Mouse (Mus musculus): ENCODE results near the gene Necap2. TPM values are rescaled to one million over a fixed set of nuclear protein-coding genes. Genes with fewer than 3 reads are reported as not detected.

The Necap2 gene
- total RNA-seq, 4 experiments from 2014 or later = 55.4 to 82.5 (median 71.9) TPM

DNA sequence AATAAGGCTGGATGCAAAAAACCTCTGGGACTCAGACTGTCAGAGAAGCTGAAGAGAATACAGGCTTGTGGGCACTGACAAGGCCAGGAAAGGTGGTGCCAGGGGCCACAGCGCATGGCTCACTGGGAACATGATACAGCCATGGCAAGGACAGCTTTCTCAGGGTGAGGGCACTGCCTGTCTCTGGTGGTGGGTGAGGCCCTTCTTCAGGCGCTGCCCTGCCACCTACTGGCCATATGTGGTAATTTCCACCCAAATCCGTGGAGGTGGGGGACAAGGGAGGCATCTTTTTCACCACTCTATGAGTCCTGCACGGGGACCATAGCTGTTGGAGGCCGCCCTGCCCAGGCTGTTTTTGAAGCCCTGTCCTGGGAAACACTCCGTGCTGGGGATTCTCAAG, 46.4 kb downstream of the Necap2 start:
- DNase-seq = peak; percentile 77

DNA sequence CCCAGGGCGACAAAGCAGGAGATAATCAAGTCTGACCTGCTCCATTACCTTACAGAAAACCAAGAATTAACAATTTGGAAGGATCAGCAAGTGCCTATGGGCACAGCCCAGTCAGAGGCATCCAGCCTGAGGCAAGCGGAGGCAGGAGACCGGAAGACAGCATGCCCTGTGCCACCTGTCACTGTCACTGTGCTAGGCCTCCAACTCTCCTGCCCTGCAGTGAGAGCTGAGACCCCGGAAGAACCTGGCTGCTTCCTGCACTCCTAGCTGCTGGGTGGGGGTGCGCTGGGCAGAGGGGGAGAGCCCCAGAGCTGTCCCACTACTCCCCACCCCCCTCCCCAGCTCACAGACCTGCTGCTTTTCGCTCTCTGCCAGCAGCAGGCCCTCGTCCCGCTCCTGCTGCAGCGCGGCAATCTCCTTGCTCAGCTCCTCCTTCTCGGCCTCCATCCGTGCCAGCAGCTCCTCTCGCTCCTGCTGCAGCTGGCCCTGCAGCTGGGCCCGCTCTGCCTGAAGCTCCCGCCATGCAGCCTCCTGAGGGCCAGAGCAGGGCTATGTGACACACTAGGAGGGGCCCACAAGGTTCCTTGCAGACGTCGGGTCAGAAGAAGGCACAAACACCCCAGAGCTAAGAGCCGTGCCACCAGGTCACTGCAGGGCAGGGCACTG, 47.5 kb downstream of the Necap2 start:
- no peak for DNase-seq

- DNase-seq = no peak
Measured at GRCm38 (mm10) chr4:141024992-141025391, 53.2 kb downstream of the Necap2 start.

- no peak for DNase-seq
Measured at GRCm38 (mm10) chr4:141024052-141024451, 54.1 kb downstream of the Necap2 start.

- DNase-seq = no peak
Measured at GRCm38 (mm10) chr4:141021614-141021929, 56.6 kb downstream of the Necap2 start.

DNA sequence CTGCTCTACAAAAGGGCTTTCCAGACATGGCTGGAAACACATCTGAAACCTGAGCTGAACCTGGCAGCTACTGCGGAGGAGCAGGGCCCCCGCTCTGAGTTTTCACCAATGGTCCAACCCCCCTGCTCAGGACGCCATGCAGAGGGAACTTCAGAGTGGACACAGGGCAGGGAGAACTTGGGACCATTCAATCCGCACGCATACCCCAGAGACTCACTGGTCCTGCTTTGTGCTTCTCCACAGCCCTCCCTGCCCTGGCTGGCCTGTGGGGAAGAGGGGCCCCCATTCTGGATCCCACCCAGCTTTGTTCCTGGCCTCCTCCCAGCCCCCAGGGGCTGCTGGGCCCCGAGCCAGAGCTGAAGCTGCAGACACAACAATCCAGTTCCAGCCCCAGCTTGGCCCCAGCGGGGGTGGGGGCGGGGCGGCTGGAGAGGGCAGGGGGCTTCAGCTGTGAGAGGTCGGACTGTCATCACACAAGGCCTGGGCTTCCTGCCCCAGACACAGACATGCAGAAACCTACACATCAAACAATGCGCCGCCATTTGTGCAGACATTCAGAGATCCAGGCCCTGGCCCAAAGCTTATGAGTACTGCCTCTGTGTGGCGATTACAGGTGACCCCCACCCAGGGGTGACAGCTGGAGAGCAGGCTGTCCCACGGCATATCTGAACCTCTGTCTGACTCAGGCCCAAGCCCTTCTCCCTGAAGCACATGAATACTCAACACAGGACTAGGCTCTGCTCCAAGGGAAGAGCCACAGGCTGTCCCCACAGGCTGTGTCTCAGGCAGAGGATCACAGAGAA, 57.1 kb downstream of the Necap2 start:
- no peak for DNase-seq

GRCm38 (mm10) chr4:141020220-141020619, 57.9 kb downstream of the Necap2 start:
- DNase-seq = no peak

DNA sequence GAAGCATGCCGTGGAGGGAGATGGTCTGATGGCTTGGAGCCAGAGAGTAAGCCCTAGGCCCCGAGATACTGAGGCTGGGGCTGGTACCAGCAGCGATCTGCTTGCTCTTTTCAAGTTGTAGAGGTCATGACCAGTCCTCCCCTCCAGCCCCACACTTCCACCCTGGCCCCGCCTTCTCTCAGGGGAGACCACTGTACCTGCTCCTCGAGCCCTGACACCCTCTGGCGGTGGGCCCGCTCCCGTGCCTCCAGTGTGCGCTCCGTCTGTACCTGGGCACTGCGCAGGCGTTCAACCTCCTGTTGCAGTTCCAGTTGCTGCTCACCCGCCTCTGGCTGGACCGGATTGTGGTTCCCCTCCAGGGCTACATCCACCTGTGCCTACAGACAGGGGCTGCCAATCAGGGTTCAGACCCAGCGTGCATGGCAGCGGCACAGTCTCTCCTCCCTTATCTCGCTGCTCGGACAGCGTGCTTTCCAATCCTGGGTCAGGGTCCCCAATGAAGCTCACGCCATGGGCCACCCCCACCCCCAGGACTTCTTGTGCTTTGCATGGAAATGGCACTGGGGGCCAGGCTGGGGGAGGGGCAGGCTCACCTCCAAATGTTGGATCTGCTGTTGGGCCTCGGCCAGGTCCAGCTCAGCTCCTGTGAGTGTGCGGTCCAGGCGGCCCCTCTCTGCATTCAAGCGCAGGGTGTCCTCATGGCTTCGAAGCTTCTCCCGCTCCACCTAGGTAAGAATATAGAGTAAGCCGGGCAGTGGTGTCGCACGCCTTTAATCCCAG, 60.3 kb downstream of the Necap2 start:
- DNase-seq = no peak

Other genes with a start within 250 kb of the Necap2 start
- gene Padi1, start 232.6 kb downstream of the Necap2 start, total RNA-seq (2022) = not detected
- 1 to 10 TPM; 2.4 to 3.1 (median 2.8) TPM for gene Padi2, start 172.0 kb downstream of the Necap2 start, total RNA-seq (2022)
- gene Sdhb, start 117.2 kb downstream of the Necap2 start, total RNA-seq (2022) = 100 to 1,000 TPM; 248 to 401 (median 344) TPM
- 10 to 100 TPM; 40.4 to 56.6 (median 46.2) TPM for gene Atp13a2, start 91.5 kb downstream of the Necap2 start, total RNA-seq (2022)
- gene Mfap2, start 67.9 kb downstream of the Necap2 start, total RNA-seq (2022) = 10 to 100 TPM in 2 of 4 experiments, 1 to 10 TPM in 2; 9.1 to 12.3 (median 10.3) TPM
- 10 to 100 TPM in 3 of 4 experiments, 1 to 10 TPM in 1; 8.4 to 22.2 (median 13.2) TPM for gene Crocc, start 17.8 kb downstream of the Necap2 start, total RNA-seq (2022)
- not detected for gene Spata21, start 10.0 kb upstream of the Necap2 start, total RNA-seq (2022)
- gene Szrd1, start 61.4 kb upstream of the Necap2 start, total RNA-seq (2022) = 100 to 1,000 TPM in 3 of 4 experiments, 10 to 100 TPM in 1; 96.1 to 123 (median 115) TPM
- gene Fbxo42, start 69.6 kb upstream of the Necap2 start, total RNA-seq (2022) = 10 to 100 TPM; 24.5 to 32.1 (median 29.0) TPM
- gene Rsg1, start 135.6 kb upstream of the Necap2 start, total RNA-seq (2022) = 1 to 10 TPM; 1.6 to 2.6 (median 2.2) TPM
- 100 to 1,000 TPM in 1 of 4 experiments, 10 to 100 TPM in 3; 43.5 to 113 (median 60.0) TPM for gene Arhgef19, start 161.1 kb upstream of the Necap2 start, total RNA-seq (2022)
- gene Epha2, start 222.9 kb upstream of the Necap2 start, total RNA-seq (2022) = 10 to 100 TPM; 11.4 to 21.1 (median 16.2) TPM

Measured in adrenal gland, adult 8-10 months (tissue).